Mouse (Mus musculus) granulocyte monocyte progenitor cell, adult 5-6 weeks (primary cell): ENCODE data around the gene Hexim1. TPM values are rescaled to one million over a fixed set of nuclear protein-coding genes. Genes with fewer than 3 reads are reported as not detected.

Experiments
- ATAC-seq: replicated peaks from 2 replicates; pipeline ENCODE4 v1.8.0; 2016; ENCODE audit warnings: mild to moderate bottlenecking, moderate TSS enrichment, inconsistent platforms; ENCODE audit not compliant: poor library complexity, severe bottlenecking
- total RNA-seq, 2 experiments: library from RNA; stranded (forward) in 1 of 2; stranded (reverse) in 1 of 2; fragments of 200-712, 200-1000 nt in 1 of 2; fragments of >200 nt in 1 of 2; fragmentation: Nextera tagmentation in 1 of 2; gene quantifications; 2 replicates each; pipeline ENCODE4 v1.2.3; 2014 to 2017

Gene Hexim1
- total RNA-seq, 2 experiments from 2014 or later = 9.7 to 28.7 TPM

GRCm38 (mm10) chr11:103115163-103116007 is 646 bp upstream of the Hexim1 start:
- peak; percentile 38 for ATAC-seq

- peak; percentile 27 for ATAC-seq
These were observed 1.0 kb downstream of the Hexim1 start for GRCm38 (mm10) chr11:103116959-103117590.

- ATAC-seq = no peak
These were observed 1.6 kb downstream of the Hexim1 start for GRCm38 (mm10) chr11:103117591-103118009.

DNA sequence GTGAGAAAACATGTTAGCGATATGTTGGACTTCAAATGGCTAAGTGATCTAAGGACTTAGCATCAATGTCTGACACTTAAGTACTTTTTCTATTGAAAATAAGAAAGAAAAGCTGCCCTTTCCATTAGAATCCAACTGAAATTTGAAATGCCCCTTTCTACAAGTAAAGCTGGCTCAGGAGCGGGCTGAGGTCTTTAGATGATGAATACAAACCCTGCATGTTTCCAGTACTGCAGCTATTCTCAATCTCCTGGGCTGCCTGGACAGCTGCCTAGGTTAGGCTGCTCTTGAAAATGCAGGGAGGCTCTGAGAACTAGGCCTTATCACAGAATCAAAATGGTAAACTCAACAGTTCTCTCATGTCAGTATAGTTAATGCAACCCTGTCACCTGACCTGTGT is 2.8 kb downstream of the Hexim1 start:
- no peak for ATAC-seq

- no peak for ATAC-seq
These were observed 3.6 kb downstream of the Hexim1 start for GRCm38 (mm10) chr11:103119609-103120008.

GRCm38 (mm10) chr11:103120315-103120714 is 4.3 kb downstream of the Hexim1 start:
- no peak for ATAC-seq

- peak; percentile 25 for ATAC-seq
These were observed 15.9 kb downstream of the Hexim1 start, which contains the start of gene Hexim2 for GRCm38 (mm10) chr11:103131701-103132575. TSS of gene Hexim2 (plus strand) at chr11:103132429.

DNA sequence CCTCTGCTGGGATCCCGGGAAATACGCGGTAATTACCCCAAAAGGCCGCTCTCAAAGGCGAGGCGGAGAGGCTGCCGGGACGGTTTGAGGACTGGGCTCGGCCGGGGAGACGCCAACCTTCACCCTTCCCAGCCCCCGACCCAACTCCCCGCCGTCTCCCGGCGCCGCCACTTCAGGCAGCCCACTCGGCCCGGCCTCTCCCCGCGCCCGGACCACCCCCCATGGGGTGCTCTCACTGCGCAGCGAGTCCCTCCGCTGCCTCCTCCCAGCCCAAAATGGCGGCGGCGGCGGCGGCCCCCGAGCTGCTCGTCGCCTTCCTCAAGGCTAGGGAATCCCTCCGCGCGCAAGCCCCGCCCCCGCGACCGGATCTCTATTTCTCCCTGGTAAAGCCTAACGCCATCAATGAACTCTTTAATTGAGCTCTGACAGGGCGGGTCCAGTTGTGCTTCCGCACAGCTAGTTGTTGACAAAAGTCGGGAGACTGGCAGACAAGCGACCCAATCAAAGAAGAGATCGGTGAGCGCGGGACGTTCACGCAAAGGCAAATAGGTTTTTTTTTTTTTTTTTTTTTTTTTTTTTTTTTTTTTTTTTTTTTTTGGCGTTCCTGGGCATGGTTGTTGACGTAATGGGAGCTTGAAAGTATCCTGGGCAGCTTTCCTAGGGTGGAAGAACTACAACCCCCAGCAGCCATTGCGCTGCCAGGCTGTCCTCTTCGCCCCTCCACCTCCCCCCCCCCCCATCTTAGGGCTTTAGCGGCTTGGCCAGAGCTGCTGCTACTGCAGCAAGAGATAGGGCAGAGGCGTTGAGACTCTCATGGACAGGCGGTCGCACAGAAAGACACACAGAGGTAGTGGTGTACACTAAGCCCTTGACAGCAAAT is 16.8 kb downstream of the Hexim1 start:
- peak; percentile 88 for ATAC-seq

GRCm38 (mm10) chr11:103133456-103134185 is 17.6 kb downstream of the Hexim1 start:
- no peak for ATAC-seq

DNA sequence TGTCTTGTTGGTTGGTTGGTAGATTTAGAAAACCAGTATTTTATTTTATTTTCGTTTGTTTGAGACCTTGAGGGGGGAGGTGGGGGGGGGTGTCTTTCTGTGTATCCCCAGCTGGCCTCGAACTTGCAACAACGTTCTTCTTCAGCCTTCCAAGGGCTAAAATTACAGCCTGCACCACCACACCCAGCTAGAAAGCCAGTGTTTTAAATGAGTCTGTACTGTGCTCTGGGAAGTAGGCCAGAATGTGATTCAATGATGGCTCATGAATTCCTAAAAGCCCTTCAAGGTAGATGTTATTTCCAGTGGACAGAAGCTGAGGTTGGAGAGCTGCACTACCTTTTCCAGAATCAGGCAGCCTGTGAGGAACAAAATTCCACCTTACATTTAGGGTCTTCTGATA is 18.2 kb downstream of the Hexim1 start:
- no peak for ATAC-seq

DNA sequence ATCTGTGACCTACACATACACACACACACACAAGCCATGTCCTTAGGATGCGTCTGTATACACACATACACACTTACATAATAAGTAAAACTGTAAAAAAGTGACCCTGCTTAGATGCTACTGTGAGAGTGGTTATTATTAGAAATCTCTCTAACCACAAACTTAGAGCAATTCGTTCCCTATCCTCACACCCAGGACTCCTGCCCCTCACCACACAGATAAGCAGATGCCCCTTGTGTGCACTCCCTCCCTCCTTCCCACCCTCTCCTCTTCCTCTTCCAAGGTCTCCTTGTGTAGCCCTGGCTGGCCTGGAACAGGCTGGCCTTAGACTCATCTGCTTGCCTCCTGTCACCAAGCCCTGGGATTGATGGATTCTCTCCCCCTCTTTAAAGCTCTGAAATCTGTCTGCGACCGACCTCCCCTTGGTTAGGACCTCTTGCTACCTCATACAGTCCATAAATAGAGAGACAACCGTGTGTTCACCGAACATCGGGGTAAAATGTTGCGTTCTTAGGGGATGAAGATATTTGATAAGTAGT is 20.1 kb downstream of the Hexim1 start:
- ATAC-seq = peak; percentile 15; the same call in 1 of the 2 replicates

DNA sequence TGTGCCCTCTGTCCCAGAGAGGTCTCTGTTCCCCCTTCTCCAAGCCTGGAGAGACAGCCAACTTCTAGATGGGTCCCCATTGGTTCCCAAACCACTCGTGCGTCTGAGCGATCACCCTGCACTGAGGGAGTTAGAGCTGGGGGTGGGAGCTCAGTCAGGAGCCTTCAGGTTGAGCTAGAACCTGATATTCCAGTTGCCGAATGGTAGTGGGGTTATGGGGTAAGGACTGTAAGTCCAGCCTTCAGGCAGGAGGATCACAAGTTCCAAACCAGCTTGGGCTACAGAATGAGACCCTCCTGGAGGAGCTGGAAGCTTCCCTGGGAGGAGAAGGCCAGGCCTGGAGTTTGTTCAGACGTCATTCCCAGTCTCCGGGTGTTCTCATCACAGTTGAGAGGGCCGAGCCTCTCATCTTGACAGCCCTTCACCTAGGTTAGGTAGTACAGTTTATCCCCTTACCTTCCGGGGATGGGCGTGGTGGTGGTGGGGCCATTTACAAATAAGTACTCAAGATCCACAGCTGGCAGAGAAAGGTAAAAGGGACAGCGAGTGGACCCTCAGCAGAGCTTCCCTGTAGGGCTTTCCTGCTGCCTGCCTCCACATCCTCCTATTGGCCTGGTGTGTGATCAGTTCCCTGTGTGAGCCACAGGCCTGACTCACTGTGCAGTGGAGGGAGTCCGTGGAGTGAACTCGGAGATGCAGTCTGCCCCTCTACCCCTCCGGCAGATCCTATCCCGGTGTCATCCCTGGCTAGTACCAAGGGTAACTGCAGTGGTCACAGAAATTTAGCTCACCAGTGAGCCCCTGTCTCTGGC is 24.1 kb downstream of the Hexim1 start:
- no peak for ATAC-seq

GRCm38 (mm10) chr11:103140763-103141100 is 24.7 kb downstream of the Hexim1 start:
- no peak for ATAC-seq

GRCm38 (mm10) chr11:103141101-103141943 is 25.3 kb downstream of the Hexim1 start:
- no peak for ATAC-seq

DNA sequence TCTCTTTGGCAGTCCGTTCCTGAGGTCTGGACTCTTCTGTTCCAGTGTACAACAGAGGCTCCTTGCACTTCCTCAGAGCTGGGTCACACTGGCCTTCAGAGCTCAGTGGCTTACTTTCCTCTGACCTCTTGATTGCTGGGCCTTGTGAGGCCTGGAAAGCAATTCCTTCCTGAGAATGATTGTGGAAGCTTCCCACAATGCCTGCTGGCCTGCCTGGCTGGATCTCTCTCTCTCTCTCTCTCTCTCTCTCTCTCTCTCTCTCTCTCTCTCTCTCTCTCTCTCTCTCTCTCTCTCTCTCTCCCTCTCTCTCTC is 25.9 kb downstream of the Hexim1 start:
- no peak for ATAC-seq

DNA sequence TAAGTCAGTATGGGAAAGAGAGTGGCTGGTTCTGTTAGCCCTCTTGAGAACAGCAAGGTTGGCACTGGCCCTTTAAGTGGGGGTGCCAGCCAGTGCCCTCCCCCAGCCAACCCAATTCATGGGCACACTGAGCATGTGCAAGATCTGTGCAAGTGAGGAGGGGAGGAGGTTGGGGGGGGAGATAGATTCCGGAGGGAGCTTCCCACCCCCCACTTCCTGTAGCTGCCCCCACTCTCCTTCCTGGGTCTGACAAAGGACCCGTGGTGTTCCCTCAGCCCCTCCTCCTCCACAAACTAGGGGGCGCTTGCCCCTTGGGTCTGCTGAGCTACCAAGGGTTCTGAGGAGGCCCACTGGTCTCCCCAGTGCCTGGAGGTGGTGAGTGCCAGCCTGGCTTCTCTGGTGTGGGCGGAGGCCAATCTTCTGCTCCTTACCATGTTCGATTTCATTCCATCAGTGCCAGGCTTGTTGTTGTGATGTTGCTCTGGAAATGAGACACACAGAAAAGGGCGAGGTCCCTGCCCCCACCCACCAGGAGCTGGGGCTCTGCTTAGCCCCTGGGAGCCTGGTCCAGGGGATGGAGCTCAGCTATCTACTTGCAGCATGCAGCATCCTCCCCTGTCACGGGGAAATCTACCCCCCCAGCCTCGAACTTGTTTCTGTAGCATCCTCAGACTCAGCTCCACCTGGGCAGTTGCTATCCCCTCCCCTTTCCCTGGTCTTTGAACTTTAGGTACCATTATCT is 26.6 kb downstream of the Hexim1 start:
- ATAC-seq = peak; percentile 24
